In genomic region chr3:108940996-108941395, GRCm38 (mm10) we compare ENCODE assay signal across 23 mouse cellular contexts. TPM values are rescaled to one million over a fixed set of nuclear protein-coding genes. Genes with fewer than 3 reads are reported as not detected.
"Had no signal": no experiment of that assay in that cellular context is flagged by ENCODE, and none has a peak within 500 bp of the region (broad histone marks: within the 10 kb centered on the region; RNA-seq: fewer than 3 reads in every experiment).

No protein-coding gene starts in this region.

- DNase-seq: kidney, adult 18-20 months; kidney, adult 9 months; kidney, postnatal 36 days; layer of hippocampus, postnatal 36 days; liver; lung, adult 18-20 months; lung, postnatal 10 days; lung, postnatal 36 days; right cerebral cortex, adult 18-20 months; right cerebral cortex, postnatal 14 days had no signal

- H3K4me3 ChIP-seq: left cerebral cortex, adult 2 months; liver, embryonic 15.5 days; megakaryocyte, embryonic 14.5 days had no signal

- H3K36me3 ChIP-seq: limb, embryonic 12.5 days; liver, embryonic 12.5 days; liver, embryonic 15.5 days; lung, embryonic 15.5 days; midbrain, embryonic 10.5 days; neural tube, embryonic 13.5 days had no signal

- H3K4me1 ChIP-seq: limb, embryonic 12.5 days; liver, embryonic 15.5 days; megakaryocyte, embryonic 14.5 days; neural tube, embryonic 13.5 days had no signal

- H3K9me3 ChIP-seq: limb, embryonic 12.5 days; liver, embryonic 12.5 days; liver, embryonic 15.5 days; lung, embryonic 15.5 days; neural tube, embryonic 13.5 days had no signal

- H3K27me3 ChIP-seq: limb, embryonic 12.5 days; lung, embryonic 15.5 days; neural tube, embryonic 13.5 days had no signal

- H3K9ac ChIP-seq: limb, embryonic 12.5 days; liver, embryonic 12.5 days; liver, embryonic 15.5 days; lung, embryonic 15.5 days; neural tube, embryonic 13.5 days had no signal

- H3K27ac ChIP-seq: kidney, postnatal 0 days; left cerebral cortex, adult 2 months; limb, embryonic 12.5 days; liver, embryonic 12.5 days; liver, embryonic 15.5 days; lung, embryonic 15.5 days; midbrain, embryonic 10.5 days; neural tube, embryonic 13.5 days; stomach, postnatal 0 days had no signal

RNA-seq across cellular contexts. Expression of gene Gm9857, which starts 0.8 kb away (rescaled TPM):
- polyA plus RNA-seq: kidney, postnatal 0 days; limb, embryonic 12.5 days; liver, embryonic 12.5 days; liver, embryonic 15.5 days; lung, embryonic 15.5 days; midbrain, embryonic 10.5 days; midbrain, embryonic 14.5 days; midbrain, postnatal 0 days; neural tube, embryonic 13.5 days; stomach, embryonic 14.5 days; stomach, postnatal 0 days had no signal

RNA-seq across cellular contexts. Expression of gene Henmt1, which starts 1.3 kb away (rescaled TPM):
- polyA plus RNA-seq: liver, embryonic 15.5 days had no signal

RNA-seq across cellular contexts. Expression of gene Fndc7, which starts 51.2 kb away (rescaled TPM):
- polyA plus RNA-seq: kidney, postnatal 0 days; midbrain, embryonic 14.5 days; midbrain, postnatal 0 days; neural tube, embryonic 13.5 days; stomach, embryonic 14.5 days had no signal
